Mouse (Mus musculus) embryonic fibroblast, embryonic 13.5 days (primary cell): ENCODE results near the gene Ncapd3.

ENCODE experiments used
- CTCF ChIP-seq: IDR thresholded peaks from 2 replicates; pipeline ENCODE4 v1.5.1; 2011; ENCODE audit warnings: mild to moderate bottlenecking, control low read depth, low read length, moderate library complexity, borderline replicate concordance; ENCODE audit not compliant: insufficient read depth
- POLR2A ChIP-seq: IDR thresholded peaks from 2 replicates; pipeline ENCODE4 v1.6.1; 2011; ENCODE audit warnings: low read depth, mild to moderate bottlenecking, control low read depth, low read length, moderate library complexity

- no peak for TF ChIP-seq CTCF
- no peak for TF ChIP-seq POLR2A
Observed at GRCm38 (mm10) chr9:27018961-27019360, 11.0 kb upstream of the Ncapd3 start.
